Mouse (Mus musculus): Measurements from ENCODE around the gene Gfra4.

DNA sequence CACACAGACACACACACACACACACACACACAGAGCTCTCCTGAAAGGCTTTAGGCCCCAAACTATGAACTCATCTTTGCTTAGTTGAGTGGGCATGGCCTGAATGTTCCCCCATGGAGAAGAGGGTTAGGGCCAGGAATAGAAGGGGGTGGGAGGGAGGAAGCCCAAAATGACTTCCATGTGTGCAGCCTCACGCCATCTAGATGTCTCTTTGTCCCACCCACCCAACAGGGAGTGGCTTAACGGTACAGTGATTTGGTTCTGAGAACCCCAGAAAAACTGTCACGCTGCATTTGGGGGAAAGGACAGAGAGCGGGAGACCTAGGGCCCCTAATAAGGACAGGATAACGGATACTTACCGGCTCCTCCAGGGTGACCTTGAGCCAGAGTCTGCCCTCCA, 17.9 kb upstream of the Gfra4 start:
- TF ChIP-seq POLR2A (IDR thresholded peaks at IDR 0.05; ENCODE audit: insufficient read depth, low read depth, low read length), result no peak
- TF ChIP-seq CTCF (IDR thresholded peaks at IDR 0.05; ENCODE audit: insufficient read depth, low read depth, low read length), result no peak
